Mouse (Mus musculus) thymus, postnatal 4 days (tissue): ENCODE measurements around the gene Nat8f1.
"Not testable (repeated sequence)": the region's sequence is repeated elsewhere in the genome, so short reads cannot be mapped to it uniquely, and the experiment has no call there.

ENCODE experiments used
- DNase-seq: peaks from one replicate; pipeline ENCODE4 v3.0.0; 2021

The Nat8f1 gene

DNA sequence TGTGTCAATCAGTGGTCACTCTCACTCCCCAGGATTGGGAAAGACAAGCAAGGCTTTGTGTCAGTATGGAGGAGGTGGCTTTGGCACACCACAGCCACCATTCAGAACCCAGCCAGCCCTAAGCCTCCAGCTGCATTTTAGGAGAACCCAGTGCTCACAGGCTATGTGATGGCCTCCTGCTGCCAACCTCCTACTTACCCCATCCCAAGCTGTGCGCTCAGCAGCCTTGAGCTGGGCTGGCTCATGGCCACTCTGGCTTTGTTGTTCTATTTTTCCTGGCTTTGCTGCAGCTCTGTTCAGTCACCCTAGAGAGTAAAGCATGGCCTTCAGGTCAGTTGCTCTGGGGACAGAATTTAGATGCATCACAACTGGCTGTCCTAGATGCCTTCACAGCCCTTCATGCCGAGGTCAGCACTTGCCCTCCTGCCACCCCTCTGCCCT, 8.6 kb downstream of the Nat8f1 start:
- DNase-seq = not testable (repeated sequence)

- DNase-seq = peak; percentile 92
Measured at GRCm38 (mm10) chr6:85904642-85905061, 10.8 kb downstream of the Nat8f1 start, which contains the start of gene Nat8f4. Gene Nat8f4, minus strand, starts transcription at chr6:85904884.

- no peak for DNase-seq
Measured at GRCm38 (mm10) chr6:85902303-85902702, 13.2 kb downstream of the Nat8f1 start.

DNA sequence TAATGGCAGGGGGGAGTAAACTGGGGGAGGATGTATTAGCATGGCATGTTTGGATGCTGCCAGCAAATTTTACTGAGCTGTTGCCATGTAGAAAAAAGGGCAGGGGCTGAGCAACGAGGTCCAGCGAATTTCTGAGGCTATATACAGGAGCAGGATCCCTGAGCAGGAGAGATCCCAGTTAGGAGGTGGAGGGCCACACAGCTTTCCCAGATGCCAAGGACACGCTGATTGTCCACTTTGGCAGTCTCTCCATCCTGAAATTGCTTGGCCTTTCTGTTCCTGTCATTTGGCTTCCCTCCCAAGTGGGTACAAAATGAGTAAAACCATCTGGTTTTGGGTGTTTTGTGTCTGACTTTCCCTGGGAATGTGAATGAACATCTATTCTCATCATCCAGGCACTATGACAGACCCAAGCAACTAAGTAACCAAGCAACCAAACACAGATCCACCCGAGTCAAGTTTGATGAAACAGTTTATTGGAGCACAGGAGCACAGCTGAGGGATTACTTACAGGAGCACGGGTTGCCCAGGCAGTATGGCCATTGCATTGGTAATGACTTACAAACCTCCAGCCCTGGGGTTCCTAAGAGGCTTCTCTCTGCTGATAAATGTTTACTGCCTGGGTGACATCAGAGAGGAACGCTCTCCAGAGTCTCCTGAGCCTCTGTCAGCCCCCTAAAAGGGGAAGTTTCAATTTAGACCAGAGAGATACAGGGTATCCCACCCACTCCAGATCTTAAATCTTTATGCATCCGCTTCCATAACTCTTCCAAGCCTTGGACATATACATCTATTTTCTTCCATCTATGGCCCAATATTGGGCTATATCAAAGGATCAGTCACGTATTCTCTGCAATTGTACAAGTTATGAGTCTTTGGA, 16.7 kb downstream of the Nat8f1 start:
- DNase-seq = not testable (repeated sequence)

GRCm38 (mm10) chr6:85895061-85895648, 20.3 kb downstream of the Nat8f1 start:
- DNase-seq = peak; percentile 60

GRCm38 (mm10) chr6:85888961-85889360, 26.5 kb downstream of the Nat8f1 start:
- no peak for DNase-seq

DNA sequence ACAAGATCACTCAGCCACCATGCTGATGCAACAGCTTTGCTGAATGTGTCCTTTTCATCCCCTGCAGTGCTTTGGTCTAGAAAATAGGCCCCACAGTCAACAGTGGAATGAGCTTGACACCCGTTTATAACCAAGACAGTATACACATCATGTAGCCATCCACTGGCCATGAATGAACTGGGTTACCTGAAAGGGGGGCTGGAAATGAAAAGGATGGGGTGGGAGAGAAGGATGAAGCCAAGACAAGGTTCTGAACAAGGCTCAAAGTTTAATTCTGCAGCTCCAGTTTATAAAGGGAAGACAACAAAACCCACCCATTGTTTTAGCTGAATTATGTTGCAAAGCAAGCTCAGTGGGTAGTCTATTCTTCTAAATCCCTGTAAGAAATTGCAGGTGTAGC, 31.2 kb downstream of the Nat8f1 start:
- no peak for DNase-seq

GRCm38 (mm10) chr6:85883246-85883645, 32.2 kb downstream of the Nat8f1 start:
- not testable (repeated sequence) for DNase-seq

- DNase-seq = not testable (repeated sequence)
Measured at GRCm38 (mm10) chr6:85869006-85869405, 46.5 kb downstream of the Nat8f1 start, which contains the start of gene Nat8f2. Gene Nat8f2, minus strand, starts transcription at chr6:85869158.

DNA sequence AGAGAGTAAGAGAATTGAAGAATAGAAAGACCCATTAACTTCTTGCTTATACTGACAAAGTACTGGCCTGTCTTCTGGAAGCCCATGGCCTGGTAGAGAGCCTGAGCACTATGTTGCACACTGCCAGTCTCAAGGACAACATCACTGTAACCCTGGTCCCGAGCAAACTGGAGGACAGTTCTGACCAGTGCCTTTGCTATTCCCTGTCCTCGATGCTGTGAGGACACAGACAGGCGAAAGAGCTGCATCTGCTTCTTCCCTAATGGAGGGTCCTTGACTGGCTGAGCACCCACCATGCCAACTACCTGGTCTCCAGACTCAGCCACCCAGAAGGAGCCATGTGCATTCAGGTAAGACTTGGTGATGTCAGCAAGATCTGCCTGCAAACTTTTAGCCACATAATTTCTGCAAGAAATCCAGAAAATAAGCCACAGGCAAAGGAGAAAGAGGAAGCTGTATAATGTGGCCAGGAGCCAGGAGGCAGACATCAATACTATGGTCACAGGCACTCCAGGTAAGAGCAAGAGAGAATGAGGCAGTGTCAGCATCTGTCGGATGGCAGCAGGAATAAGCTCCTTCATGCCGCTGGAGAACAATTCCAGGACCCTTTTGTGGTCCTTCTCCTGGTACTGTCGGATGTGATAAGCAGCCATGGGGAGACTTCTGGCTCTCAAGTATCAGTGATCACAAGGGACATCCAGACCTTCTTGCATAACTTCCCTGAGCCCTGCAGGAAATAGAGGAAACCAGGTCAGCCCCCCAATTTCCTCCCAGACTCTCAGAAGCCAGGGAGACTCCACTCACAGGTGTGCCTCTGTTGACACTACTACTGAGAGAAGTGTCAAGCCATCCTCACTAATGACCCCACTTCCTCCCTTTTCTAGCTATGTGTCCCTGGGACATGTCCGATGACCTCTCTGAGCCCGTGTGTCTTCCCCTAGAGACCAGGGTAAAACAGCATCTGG, 47.5 kb downstream of the Nat8f1 start:
- DNase-seq = no peak

DNA sequence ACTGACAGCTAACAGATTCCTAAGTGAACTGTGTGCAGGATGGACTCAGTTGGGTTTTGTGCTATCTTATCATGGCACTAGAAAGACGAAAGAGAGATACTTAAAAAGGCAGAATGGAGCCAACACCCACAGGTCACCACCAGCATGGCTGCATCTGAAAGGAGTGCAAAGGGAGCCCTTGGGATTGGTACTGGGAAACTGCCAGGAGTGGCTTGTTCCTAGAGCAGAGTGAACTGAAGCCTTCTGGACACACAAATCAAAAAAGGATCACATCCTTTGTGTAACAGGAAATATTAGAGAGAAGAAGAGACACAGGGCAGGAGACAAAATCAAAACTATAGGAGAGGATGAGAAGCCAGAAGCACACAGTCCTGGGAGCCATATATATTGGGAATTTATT, 48.5 kb downstream of the Nat8f1 start:
- DNase-seq = not testable (repeated sequence)

DNA sequence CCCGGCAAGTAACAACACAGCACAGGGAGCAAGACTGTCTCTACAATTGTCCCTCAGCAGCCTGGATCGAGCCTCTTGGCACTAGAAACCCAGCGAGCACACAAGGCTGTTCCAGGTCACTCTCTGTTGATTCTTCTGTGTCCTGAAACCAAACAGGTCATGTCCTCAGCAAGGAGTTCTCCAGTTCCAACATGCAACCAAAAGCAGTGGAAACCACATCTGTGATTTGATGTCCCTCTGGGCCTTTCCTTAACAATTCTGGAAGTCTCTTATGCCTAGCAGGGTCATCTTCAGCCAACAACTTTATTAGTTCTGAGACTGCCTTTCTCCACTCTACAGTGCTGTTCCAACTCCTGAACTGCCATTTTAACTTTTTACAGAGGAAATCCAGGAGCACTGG, 49.3 kb downstream of the Nat8f1 start:
- not testable (repeated sequence) for DNase-seq

- DNase-seq = not testable (repeated sequence)
Measured at GRCm38 (mm10) chr6:85864900-85865639, 50.4 kb downstream of the Nat8f1 start.

- DNase-seq = no peak
Measured at GRCm38 (mm10) chr6:85863840-85864239, 51.6 kb downstream of the Nat8f1 start.

GRCm38 (mm10) chr6:85863136-85863535, 52.4 kb downstream of the Nat8f1 start:
- no peak for DNase-seq

GRCm38 (mm10) chr6:85862565-85862964, 52.9 kb downstream of the Nat8f1 start:
- no peak for DNase-seq

DNA sequence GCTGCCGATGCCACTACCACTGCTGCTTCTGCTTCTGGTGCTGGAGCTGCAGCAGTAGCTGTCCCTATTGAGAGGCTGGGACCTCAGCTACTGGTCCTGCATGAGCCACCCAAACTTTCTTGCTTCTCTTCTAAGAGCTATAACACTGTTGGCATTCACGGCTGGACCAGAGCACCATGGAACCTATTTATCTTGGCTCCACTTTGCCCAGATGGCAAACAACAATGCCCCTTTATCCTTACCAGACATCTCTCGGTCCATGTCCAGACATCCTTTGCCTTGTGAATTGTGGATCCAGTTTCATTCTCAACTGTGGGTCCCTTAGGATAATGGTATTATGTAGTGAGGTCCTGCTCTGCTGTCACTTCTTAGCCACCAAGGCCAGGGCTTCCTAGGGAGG, 54.2 kb downstream of the Nat8f1 start:
- no peak for DNase-seq
